Mouse (Mus musculus) urinary bladder, adult 18-20 months (tissue): ENCODE measurements around the gene Lypd1.

Source experiments
- DNase-seq, 2 experiments: peaks; one replicate each; pipeline ENCODE4 v3.0.0; 2022; ENCODE audit warnings: low spot score in 2 of 2, mixed read lengths in 2 of 2

Lypd1 gene

GRCm38 (mm10) chr1:125912601-125913600 is at the start of gene Lypd1:
Gene Lypd1 (minus strand): TSS chr1:125913101.
- DNase-seq = no peak

GRCm38 (mm10) chr1:125951026-125951425 is 38.1 kb upstream of the Lypd1 start:
- no peak for DNase-seq

GRCm38 (mm10) chr1:125949076-125949475 is 36.2 kb upstream of the Lypd1 start:
- DNase-seq = no peak

- no peak for DNase-seq
Observed at GRCm38 (mm10) chr1:125945136-125945535, 32.2 kb upstream of the Lypd1 start.

GRCm38 (mm10) chr1:125943305-125943704 is 30.4 kb upstream of the Lypd1 start:
- no peak for DNase-seq

GRCm38 (mm10) chr1:125925486-125925885 is 12.6 kb upstream of the Lypd1 start:
- DNase-seq = no peak

- DNase-seq = no peak
Observed at GRCm38 (mm10) chr1:125923062-125923461, 10.2 kb upstream of the Lypd1 start.

GRCm38 (mm10) chr1:125920696-125921095 is 7.8 kb upstream of the Lypd1 start:
- DNase-seq = no peak

GRCm38 (mm10) chr1:125911901-125912445 is 928 bp downstream of the Lypd1 start:
- peak; percentile 10 to 39 for DNase-seq

GRCm38 (mm10) chr1:125911337-125911900 is 1.5 kb downstream of the Lypd1 start:
- DNase-seq = no peak

GRCm38 (mm10) chr1:125910871-125911265 is 2.0 kb downstream of the Lypd1 start:
- no peak for DNase-seq

- peak in 1 of 2 experiments; percentile 9 for DNase-seq
Observed at GRCm38 (mm10) chr1:125910211-125910870, 2.6 kb downstream of the Lypd1 start.

- no peak for DNase-seq
Observed at GRCm38 (mm10) chr1:125893158-125893557, 19.7 kb downstream of the Lypd1 start.

GRCm38 (mm10) chr1:125870056-125870455 is 42.8 kb downstream of the Lypd1 start:
- no peak for DNase-seq

GRCm38 (mm10) chr1:125858631-125859030 is 54.3 kb downstream of the Lypd1 start:
- DNase-seq = no peak

- no peak for DNase-seq
Observed at GRCm38 (mm10) chr1:125854646-125855045, 58.3 kb downstream of the Lypd1 start.

- DNase-seq = no peak
Observed at GRCm38 (mm10) chr1:125839746-125840392, 73.0 kb downstream of the Lypd1 start.

GRCm38 (mm10) chr1:125837507-125837906 is 75.4 kb downstream of the Lypd1 start:
- DNase-seq = no peak

- no peak for DNase-seq
Observed at GRCm38 (mm10) chr1:125823611-125824010, 89.3 kb downstream of the Lypd1 start.

- no peak for DNase-seq
Observed at GRCm38 (mm10) chr1:125821101-125821500, 91.8 kb downstream of the Lypd1 start.
